Mouse (Mus musculus) midbrain, embryonic 11.5 days (tissue): ENCODE measurements around the gene Nhsl1. TPM values are rescaled to one million over a fixed set of nuclear protein-coding genes. Genes with fewer than 3 reads are reported as not detected.
A peak's percentile ranks its signal among the peaks of the same experiment; 100 is the strongest.

Experiments
- ATAC-seq: fragments of 200-750 bp; cut with Nextera tagmentation; 2 replicates; pipeline ENCODE4 v1.8.0; 2017; ENCODE audit warnings: moderate TSS enrichment, moderate library complexity; ENCODE audit not compliant: low FRiP score
- DNase-seq: peaks from one replicate; pipeline ENCODE4 v3.0.0; 2015; ENCODE audit warnings: low spot score; ENCODE audit errors: missing footprints
- H3K27ac ChIP-seq: fragments of 300-500 bp; sonication (generic); 2 replicates; pipeline ENCODE4 v1.5.1; 2014; ENCODE audit warnings: low read depth, low read length
- H3K27me3 ChIP-seq: fragments of 300-500 bp; sonication (generic); 2 replicates; pipeline ENCODE4 v1.6.1; 2014; ENCODE audit warnings: mild to moderate bottlenecking, low read length, moderate library complexity, mixed read lengths; ENCODE audit not compliant: control insufficient read depth, insufficient read depth
- H3K36me3 ChIP-seq: fragments of 300-500 bp; sonication (generic); 2 replicates; pipeline ENCODE4 v1.6.1; 2014; ENCODE audit warnings: mild to moderate bottlenecking, low read length, moderate library complexity, mixed read lengths; ENCODE audit not compliant: control insufficient read depth, insufficient read depth
- H3K4me1 ChIP-seq: fragments of 300-500 bp; sonication (generic); 2 replicates; pipeline ENCODE4 v1.6.1; 2014; ENCODE audit warnings: low read length; ENCODE audit not compliant: control insufficient read depth, insufficient read depth
- H3K4me2 ChIP-seq: fragments of 300-500 bp; sonication (generic); 2 replicates; pipeline ENCODE4 v1.6.1; 2014; ENCODE audit warnings: mild to moderate bottlenecking, moderate library complexity
- H3K4me3 ChIP-seq: fragments of 300-500 bp; sonication (generic); 2 replicates; pipeline ENCODE4 v1.5.1; 2014; ENCODE audit warnings: low read depth, low read length
- H3K9ac ChIP-seq: fragments of 300-500 bp; sonication (generic); 2 replicates; pipeline ENCODE4 v1.6.1; 2014; ENCODE audit warnings: low read length
- H3K9me3 ChIP-seq: fragments of 300-500 bp; sonication (generic); 2 replicates; pipeline ENCODE4 v1.6.1; 2016; ENCODE audit warnings: low read length; ENCODE audit not compliant: control insufficient read depth
- WGBS: fragments of 180-500 bp; shearing (Covaris S2); extraction: QIAGEN DNeasy Blood & Tissue Kit; methylation state at CpG from one replicate; pipeline ENCODE4 v1.1.7; 2014; 5-methylcytosine and 5-hydroxymethylcytosine counted together
- polyA plus RNA-seq: library from polyadenylated mRNA; unstranded; fragments of >200 nt; fragmentation: Nextera tagmentation; extraction: Ambion mirVana; gene quantifications from 2 replicates; pipeline ENCODE4 v1.2.1, GENCODE M21; 2014

Nhsl1 gene
- polyA plus RNA-seq, 1 experiment from 2014 or later = 15.3 TPM

- WGBS = 53% methylated on average over 5 of the region's 5 CpGs
- no peak overlapping the region for H3K9ac ChIP-seq
- 0 out of 2 replicates have a peak, but pooled peaks cover 5% of the 10 kb centered on the region for H3K36me3 ChIP-seq
- H3K27me3 ChIP-seq = no peaks in the 10 kb centered on the region
- no peaks in the 10 kb centered on the region for H3K4me1 ChIP-seq
- no peak overlapping the region for H3K4me3 ChIP-seq
- H3K27ac ChIP-seq = no peak overlapping the region
- ATAC-seq = no peak
- DNase-seq = peak; percentile 88
- H3K9me3 ChIP-seq = no peaks in the 10 kb centered on the region
- H3K4me2 ChIP-seq = no peak overlapping the region
These were observed 209.7 kb downstream of the Nhsl1 start for GRCm38 (mm10) chr10:18528475-18528874.

- Histone ChIP-seq H3K27me3 (no peaks in the 10 kb centered on the region), H3K9ac (no peak overlapping the region), H3K4me1 (no peaks in the 10 kb centered on the region), H3K27ac (no peak overlapping the region), H3K4me2 (no peak overlapping the region), H3K36me3 (0 out of 2 replicates have a peak, but pooled peaks cover 5% of the 10 kb centered on the region), H3K9me3 (no peaks in the 10 kb centered on the region), H3K4me3 (no peak overlapping the region)
- 74% methylated on average over 4 of the region's 4 CpGs for WGBS
- no peak for DNase-seq
- ATAC-seq = no peak
These were observed 210.4 kb downstream of the Nhsl1 start for GRCm38 (mm10) chr10:18529177-18529576.

- Histone ChIP-seq H3K27ac (no peak overlapping the region), H3K4me1 (no peaks in the 10 kb centered on the region), H3K4me3 (no peak overlapping the region), H3K27me3 (no peaks in the 10 kb centered on the region), H3K9ac (no peak overlapping the region), H3K36me3 (0 out of 2 replicates have a peak, but pooled peaks cover 2% of the 10 kb centered on the region), H3K9me3 (no peaks in the 10 kb centered on the region), H3K4me2 (no peak overlapping the region)
- WGBS = 91% methylated on average over 4 of the region's 4 CpGs
- ATAC-seq (no peak), DNase-seq (no peak)
These were observed 211.4 kb downstream of the Nhsl1 start for GRCm38 (mm10) chr10:18530161-18530560.

- DNase-seq = no peak
- H3K36me3 ChIP-seq = 0 out of 2 replicates have a peak, but pooled peaks cover 2% of the 10 kb centered on the region
These were observed 213.5 kb downstream of the Nhsl1 start for GRCm38 (mm10) chr10:18532293-18532692.

GRCm38 (mm10) chr10:18536889-18537288, 218.1 kb downstream of the Nhsl1 start:
- Histone ChIP-seq H3K4me1 (0 out of 2 replicates have a peak, but pooled peaks cover 2% of the 10 kb centered on the region), H3K27ac (no peak overlapping the region), H3K4me3 (no peak overlapping the region), H3K36me3 (no peaks in the 10 kb centered on the region), H3K4me2 (no peak overlapping the region), H3K27me3 (no peaks in the 10 kb centered on the region), H3K9me3 (no peaks in the 10 kb centered on the region), H3K9ac (no peak overlapping the region)
- ATAC-seq = no peak
- 94% methylated on average over 2 of the region's 2 CpGs for WGBS
- peak; percentile 59 for DNase-seq

More at GRCm38 (mm10) chr10:18532293-18532692, 213.5 kb downstream of the Nhsl1 start:
- WGBS = 82% methylated on average over 8 of the region's 8 CpGs
- no peak overlapping the region for H3K27ac ChIP-seq
- H3K4me1 ChIP-seq = no peaks in the 10 kb centered on the region
- no peaks in the 10 kb centered on the region for H3K27me3 ChIP-seq
- no peak overlapping the region for H3K4me3 ChIP-seq
- H3K9me3 ChIP-seq = no peaks in the 10 kb centered on the region
- no peak for ATAC-seq
- H3K9ac ChIP-seq = no peak overlapping the region
- H3K4me2 ChIP-seq = no peak overlapping the region

GRCm38 (mm10) chr10:18545309-18545708, 226.5 kb downstream of the Nhsl1 start:
- peak; percentile 3; the same call in 1 of the 2 replicates for ATAC-seq
- Histone ChIP-seq H3K27ac (no peak overlapping the region), H3K9me3 (no peaks in the 10 kb centered on the region)

GRCm38 (mm10) chr10:18545813-18546235, 227.0 kb downstream of the Nhsl1 start, which contains the start of gene Hebp2:
Hebp2 (minus strand) TSS chr10:18546076.
- under 1% methylated on average over 22 of the region's 22 CpGs for WGBS
- Histone ChIP-seq H3K9ac (peak within 1 kb of the TSS; percentile 73), H3K4me1 (no peaks in the 10 kb centered on the region), H3K27me3 (no peaks in the 10 kb centered on the region), H3K27ac (no peak within 1 kb of the TSS), H3K4me2 (peak within 1 kb of the TSS; percentile 86), H3K9me3 (no peaks in the 10 kb centered on the region), H3K36me3 (no peaks in the 10 kb centered on the region), H3K4me3 (peak within 1 kb of the TSS; percentile 52)
- peak; percentile 96 for ATAC-seq
- peak; percentile 98 for DNase-seq

More at GRCm38 (mm10) chr10:18545309-18545708, 226.5 kb downstream of the Nhsl1 start:
- H3K4me3 ChIP-seq = peak overlapping the region; percentile 52
- H3K4me2 ChIP-seq = peak overlapping the region; percentile 86
- no peaks in the 10 kb centered on the region for H3K27me3 ChIP-seq
- peak; percentile 89 for DNase-seq
- WGBS = 9% methylated on average over 13 of the region's 13 CpGs
- H3K36me3 ChIP-seq = no peaks in the 10 kb centered on the region
- H3K4me1 ChIP-seq = no peaks in the 10 kb centered on the region
- peak overlapping the region; percentile 73 for H3K9ac ChIP-seq

- no peaks in the 10 kb centered on the region for H3K9me3 ChIP-seq
- H3K27me3 ChIP-seq = no peaks in the 10 kb centered on the region
- 86% methylated on average over 4 of the region's 4 CpGs for WGBS
- H3K36me3 ChIP-seq = no peaks in the 10 kb centered on the region
- H3K4me1 ChIP-seq = no peaks in the 10 kb centered on the region
- no peak overlapping the region for H3K4me3 ChIP-seq
- no peak overlapping the region for H3K9ac ChIP-seq
- DNase-seq = peak; percentile 62
- no peak overlapping the region for H3K27ac ChIP-seq
- H3K4me2 ChIP-seq = no peak overlapping the region
- no peak for ATAC-seq
These were observed 228.6 kb downstream of the Nhsl1 start for GRCm38 (mm10) chr10:18547381-18547780.

- no peaks in the 10 kb centered on the region for H3K27me3 ChIP-seq
- ATAC-seq (peak; percentile 45), DNase-seq (peak; percentile 94)
- H3K9me3 ChIP-seq = no peaks in the 10 kb centered on the region
- peak overlapping the region; percentile 31 for H3K4me3 ChIP-seq
- H3K4me2 ChIP-seq = peak overlapping the region; percentile 48
- H3K4me1 ChIP-seq = no peaks in the 10 kb centered on the region
- WGBS = 1% methylated on average over 33 of the region's 35 CpGs
- H3K36me3 ChIP-seq = no peaks in the 10 kb centered on the region
- H3K9ac ChIP-seq = peak overlapping the region; percentile 47
- no peak overlapping the region for H3K27ac ChIP-seq
These were observed 230.8 kb downstream of the Nhsl1 start for GRCm38 (mm10) chr10:18549321-18550216.
